Mouse (Mus musculus) heart, adult 2 months (tissue): Measurements from ENCODE around the gene Hist1h1e.
A peak's percentile ranks its signal among the peaks of the same experiment; 100 is the strongest.

Experiments
- CTCF ChIP-seq: fragments of 200-600 bp; IDR thresholded peaks from 2 replicates; pipeline ENCODE4 v1.8.1; 2022; ENCODE audit warnings: antibody characterized with exemption, mild to moderate bottlenecking, moderate library complexity
- EP300 ChIP-seq: fragments of 200-500 bp; IDR thresholded peaks from 2 replicates; pipeline ENCODE4 v1.6.1; 2011; ENCODE audit warnings: low read depth, low read length, control low read depth; ENCODE audit not compliant: insufficient read depth
- POLR2A ChIP-seq: fragments of 200-500 bp; IDR thresholded peaks from 2 replicates; pipeline ENCODE4 v1.6.1; 2011; ENCODE audit warnings: mild to moderate bottlenecking, low read depth, low read length, control low read depth; ENCODE audit not compliant: insufficient read depth

GRCm38 (mm10) chr13:23575271-23575851 lies 47.0 kb downstream of the Hist1h1e start, which contains the start of gene Hist1h3d:
- TF ChIP-seq CTCF, result no peak
- peak; percentile 39; the same call in 1 of the 2 replicates for TF ChIP-seq POLR2A
- no peak for TF ChIP-seq EP300
